Mouse (Mus musculus): ENCODE data around the gene Pdx1. TPM values are rescaled to one million over a fixed set of nuclear protein-coding genes. Genes with fewer than 3 reads are reported as not detected.

Gene Pdx1
- polyA plus RNA-seq, 1 experiment from 2014 or later: not detected

Small RNAs within 50 kb of the gene (microRNA-seq; reads per million reads assigned to microRNA genes)
- not detected for gene Mir7k (ENCODE audit: insufficient number of aligned reads)

Other genes with a start within 250 kb of the Pdx1 start
- 9.7 and 9.9 TPM in 2 replicates for gene Lnx2, start 193.4 kb upstream of the Pdx1 start, polyA plus RNA-seq (2014; fragmentation: Nextera tagmentation; extraction: Ambion mirVana)
- 110 and 115 TPM in 2 replicates for gene Polr1d, start 192.9 kb upstream of the Pdx1 start, polyA plus RNA-seq (2014; fragmentation: Nextera tagmentation; extraction: Ambion mirVana)
- 8.9 and 10.6 TPM in 2 replicates for gene Gsx1, start 81.3 kb upstream of the Pdx1 start, polyA plus RNA-seq (2014; fragmentation: Nextera tagmentation; extraction: Ambion mirVana)
- not detected in 2 replicates for gene Cdx2, start 37.3 kb downstream of the Pdx1 start, polyA plus RNA-seq (2014; fragmentation: Nextera tagmentation; extraction: Ambion mirVana)
- gene Urad, start 52.5 kb downstream of the Pdx1 start, polyA plus RNA-seq (2014; fragmentation: Nextera tagmentation; extraction: Ambion mirVana): not detected in 2 replicates
- 0.08 TPM in 1 of 2 replicates, not detected in the other for gene Flt3, start 130.5 kb downstream of the Pdx1 start, polyA plus RNA-seq (2014; fragmentation: Nextera tagmentation; extraction: Ambion mirVana)
- gene Pan3, start 160.2 kb downstream of the Pdx1 start, polyA plus RNA-seq (2014; fragmentation: Nextera tagmentation; extraction: Ambion mirVana): 57.9 and 59.3 TPM in 2 replicates